Mouse (Mus musculus) adrenal gland, postnatal 25 days (tissue): ENCODE results near the gene Lrrc8c. TPM values are rescaled to one million over a fixed set of nuclear protein-coding genes. Genes with fewer than 3 reads are reported as not detected.

ENCODE experiments used
- DNase-seq: peaks from one replicate; pipeline ENCODE4 v3.0.0; 2021; ENCODE audit warnings: mixed read lengths
- total RNA-seq: library from RNA; stranded (reverse); gene quantifications from 2 replicates; pipeline ENCODE4 v1.2.3, GENCODE M21; 2021

Gene Lrrc8c
- total RNA-seq, 1 experiment from 2014 or later: 36.8 TPM

- no peak for DNase-seq
Measured at GRCm38 (mm10) chr5:105639363-105639762, 120.2 kb downstream of the Lrrc8c start.

- no peak for DNase-seq
Measured at GRCm38 (mm10) chr5:105642517-105642916, 123.3 kb downstream of the Lrrc8c start.

GRCm38 (mm10) chr5:105643276-105643675 lies 124.1 kb downstream of the Lrrc8c start:
- DNase-seq: no peak

- no peak for DNase-seq
Measured at GRCm38 (mm10) chr5:105644195-105644594, 125.0 kb downstream of the Lrrc8c start.

GRCm38 (mm10) chr5:105647094-105647493 lies 127.9 kb downstream of the Lrrc8c start:
- DNase-seq: no peak

- DNase-seq: peak; percentile 10
Measured at GRCm38 (mm10) chr5:105648648-105649287, 129.6 kb downstream of the Lrrc8c start.

GRCm38 (mm10) chr5:105649514-105650001 lies 130.4 kb downstream of the Lrrc8c start:
- DNase-seq: no peak

- no peak for DNase-seq
Measured at GRCm38 (mm10) chr5:105650728-105651479, 131.7 kb downstream of the Lrrc8c start.

GRCm38 (mm10) chr5:105651561-105651991 lies 132.4 kb downstream of the Lrrc8c start:
- DNase-seq: no peak

- peak; percentile 82 for DNase-seq
Measured at GRCm38 (mm10) chr5:105654237-105655063, 135.3 kb downstream of the Lrrc8c start.

GRCm38 (mm10) chr5:105655100-105655734 lies 136.0 kb downstream of the Lrrc8c start:
- no peak for DNase-seq

GRCm38 (mm10) chr5:105661894-105662293 lies 142.7 kb downstream of the Lrrc8c start:
- DNase-seq: no peak

Other genes starting within 250 kb of the Lrrc8c start
- gene Gm43302, start 225.7 kb upstream of the Lrrc8c start, total RNA-seq: 0.39 TPM in 1 of 2 replicates, not detected in the other
- gene Gbp6, start 225.7 kb upstream of the Lrrc8c start, total RNA-seq: 5.3 and 6.3 TPM in 2 replicates
- 122 and 136 TPM in 2 replicates for gene Lrrc8b, start 103.6 kb upstream of the Lrrc8c start, total RNA-seq
- gene Lrrc8d, start 180.6 kb downstream of the Lrrc8c start, total RNA-seq: 99.7 and 124 TPM in 2 replicates